7 mouse cellular contexts compared by ENCODE assay signal in the genomic region with DNA sequence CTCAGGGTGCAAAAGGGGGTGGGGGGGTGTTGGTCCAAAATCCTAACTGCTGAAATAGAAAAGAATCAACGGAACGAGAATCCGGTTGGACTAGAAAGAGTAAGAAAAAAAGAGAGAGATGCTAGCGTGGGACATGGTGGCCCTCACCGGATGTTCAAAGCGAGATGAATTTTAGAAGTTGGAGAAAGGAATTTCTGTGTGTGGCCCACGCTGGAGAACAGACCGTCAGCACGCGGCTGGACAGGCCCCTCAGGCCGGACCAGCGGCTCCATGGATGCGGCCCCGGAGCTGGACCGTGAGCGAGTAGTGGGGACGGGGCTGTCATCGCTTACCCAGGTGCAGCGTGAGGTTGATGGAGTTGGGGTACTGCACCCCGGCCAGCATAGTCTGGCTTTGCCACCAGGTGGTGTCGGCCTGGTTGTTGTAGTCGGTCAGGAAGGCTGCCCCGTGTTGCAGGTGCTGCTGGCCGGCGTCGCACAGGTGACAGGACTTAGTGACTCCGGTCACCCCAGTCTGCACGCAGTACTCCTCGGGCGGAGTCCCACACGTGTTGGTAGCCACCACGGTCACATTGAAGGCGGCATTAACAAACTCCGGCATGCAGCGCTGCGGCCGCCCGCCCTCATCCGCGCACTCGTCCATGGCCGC. TPM values are rescaled to one million over a fixed set of nuclear protein-coding genes. Genes with fewer than 3 reads are reported as not detected.
DNase-seq lines count a peak whose midpoint lies in the region; ATAC-seq lines count a peak whose summit lies in the region.

No protein-coding gene starts in this region.

- peak overlapping the region; percentile 57 for H3K4me3 ChIP-seq in macrophage (ENCODE audit: inconsistent target)

- peaks cover 19% of the 10 kb centered on the region for H3K79me2 ChIP-seq in macrophage (ENCODE audit: inconsistent target)

- H3K27ac ChIP-seq in macrophage = no peak overlapping the region

- ATAC-seq in erythroid progenitor cell, adult 5-6 weeks (replicated peaks; ENCODE audit: low FRiP score, poor library complexity, severe bottlenecking) = 0 out of 2 replicates have a peak, but pooled peaks have one; percentile 34

- peak; percentile 73 for DNase-seq in ES-CJ7 (ENCODE audit: low read depth, low spot score)
- peak; percentile 49 to 74 for DNase-seq in adrenal gland, postnatal 36 days
- DNase-seq in heart, postnatal 25 days (ENCODE audit: low spot score) = peak; percentile 40
- peak; percentile 39 for DNase-seq in layer of hippocampus, adult 9-11 months
- DNase-seq in right cerebral cortex, postnatal 36 days (ENCODE audit: low spot score in 2 of 2) = peak; percentile 23 to 27

- intact Hi-C loops in heart, postnatal 25 days (cut with DNase I) = loop anchor here (2.0 to 5.0 kb wide), 7 partner anchors 15 to 230 kb away; no protein-coding TSS in a partner anchor

- no peaks in the 10 kb centered on the region for H3K36me3 ChIP-seq in macrophage (ENCODE audit: inconsistent target)

- under 1% methylated on average over 42 of the region's 42 CpGs for WGBS in macrophage (ENCODE audit: missing documents)

RNA-seq across cellular contexts. Expression of a gene that starts 0.7 kb away (rescaled TPM):
- 100 to 1,000 TPM in 1 of 2 experiments, 10 to 100 TPM in 1; 84.0 to 141 TPM for total RNA-seq in adrenal gland, postnatal 36 days (2021)
- total RNA-seq in erythroid progenitor cell, adult 5-6 weeks (2015; ENCODE audit: low replicate concordance) = 1.1 and 4.2 TPM in 2 replicates
- total RNA-seq in erythroid progenitor cell, adult 5-6 weeks (2017; ENCODE audit: low replicate concordance) = 0.64 TPM in 1 of 2 replicates, not detected in the other
- total RNA-seq in heart, postnatal 25 days (2021) = 100 to 1,000 TPM; 173 to 205 TPM
- 10 to 100 TPM in 21 of 26 experiments, 1 to 10 TPM in 5; 5.8 to 60.1 (median 25.6) TPM for total RNA-seq in macrophage (2018; cell fraction: chromatin; rRNA removed)
- total RNA-seq in macrophage (2018; cell fraction: cytosol; rRNA removed) = 10 to 100 TPM in 20 of 26 experiments, 1 to 10 TPM in 6; 5.9 to 30.9 (median 16.5) TPM
- 10 to 100 TPM; 16.2 to 60.5 (median 32.5) TPM for total RNA-seq in macrophage (2018; cell fraction: nucleus; rRNA removed)
- polyA plus RNA-seq in macrophage (2018) = 14.7 to 21.0 TPM (median 18.9 TPM) in 3 replicates

Comparison
In these comparisons a context has a peak if more than half of its experiments do, and no peak if none do; other contexts are left out.
1. RNA of a gene that starts 0.7 kb away (total RNA-seq): 173 to 205 TPM in heart, postnatal 25 days and 84.0 to 141 TPM in adrenal gland, postnatal 36 days; 0.64 to 4.2 TPM in erythroid progenitor cell, adult 5-6 weeks; every median in the first group is over 10 times any median in the second.
2. Peak in every context shown above with its lines, with median percentiles within 50 percentile points of each other: DNase-seq.